Mouse (Mus musculus) olfactory bulb, adult 2 months (tissue): ENCODE results near the gene Gxylt1.

Source experiments
- CTCF ChIP-seq: fragments of 200-500 bp; IDR thresholded peaks from 2 replicates; pipeline ENCODE4 v1.5.1; 2012; ENCODE audit warnings: low read depth, mild to moderate bottlenecking, low read length, moderate library complexity; ENCODE audit not compliant: insufficient read depth
- POLR2A ChIP-seq: fragments of 200-500 bp; IDR thresholded peaks from 2 replicates; pipeline ENCODE4 v1.6.1; 2012; ENCODE audit warnings: mild to moderate bottlenecking, low read depth, low read length, moderate library complexity; ENCODE audit not compliant: insufficient read depth

- no peak for TF ChIP-seq CTCF
- no peak for TF ChIP-seq POLR2A
These were observed 15.0 kb downstream of the Gxylt1 start for GRCm38 (mm10) chr15:93259933-93260332.
